Mouse (Mus musculus) Patski (cell line): ENCODE measurements around the gene Cuedc1. TPM values are rescaled to one million over a fixed set of nuclear protein-coding genes. Genes with fewer than 3 reads are reported as not detected.

Experiments used
- ATAC-seq: fragments of 100-300 bp; one replicate; pipeline ENCODE4 v1.8.0; 2021
- CTCF ChIA-PET: fragments of 350-600 bp; sonication (Branson Sonifier 250); formaldehyde crosslinking; loops from one replicate; lab custom pipeline; 2022; ENCODE audit warnings: inconsistent platforms; lab: Charles Lee
- POLR2A ChIA-PET: fragments of 350-600 bp; sonication (Branson Sonifier 250); formaldehyde crosslinking; loops from one replicate; lab custom pipeline; 2022; ENCODE audit warnings: antibody characterized with exemption, inconsistent platforms; lab: Charles Lee
- DNase-seq: peaks from one replicate; pipeline ENCODE4 v3.0.0-alpha.2; 2011; ENCODE audit warnings: low read depth, low spot score
- H3K27me3 ChIP-seq: fragments of 371-371 bp; one replicate; pipeline ENCODE4 v1.5.1; 2021
- CTCF ChIP-seq: fragments of 100-300 bp; IDR thresholded peaks from one replicate; pipeline ENCODE4 v1.5.1; 2021
- in situ Hi-C: fragments of 300-500 bp; cut with MboI; formaldehyde crosslinking; loops from 3 replicates; pipeline ENCODE4 v1.11.1; 2018; ENCODE audit warnings: low pct_unique_long_range_greater_than_20kb, mixed read lengths
- polyA plus RNA-seq: library from polyadenylated mRNA; unstranded; gene quantifications from one replicate; pipeline ENCODE4 v1.2.3, GENCODE M21; 2021

Gene Cuedc1
- polyA plus RNA-seq, 1 experiment from 2014 or later: 42.0 TPM

GRCm38 (mm10) chr11:88100170-88100569 is 2.3 kb downstream of the Cuedc1 start:
- DNase-seq (no peak), ATAC-seq (no peak)
- no peaks in the 10 kb centered on the region for H3K27me3 ChIP-seq
- no peak for TF ChIP-seq CTCF
- CTCF ChIA-PET: interaction anchor here (0.9 to 1.5 kb wide), 7 partner anchors 20 to 80 kb away, joined by 3 to 5 read pairs (median 3); no protein-coding TSS in a partner anchor
- in situ Hi-C loops: no loop called here
- POLR2A ChIA-PET: interaction anchor here (0.7 to 2.3 kb wide), 5 partner anchors 8 to 65 kb away, joined by 3 to 11 read pairs (median 4); no protein-coding TSS in a partner anchor

DNA sequence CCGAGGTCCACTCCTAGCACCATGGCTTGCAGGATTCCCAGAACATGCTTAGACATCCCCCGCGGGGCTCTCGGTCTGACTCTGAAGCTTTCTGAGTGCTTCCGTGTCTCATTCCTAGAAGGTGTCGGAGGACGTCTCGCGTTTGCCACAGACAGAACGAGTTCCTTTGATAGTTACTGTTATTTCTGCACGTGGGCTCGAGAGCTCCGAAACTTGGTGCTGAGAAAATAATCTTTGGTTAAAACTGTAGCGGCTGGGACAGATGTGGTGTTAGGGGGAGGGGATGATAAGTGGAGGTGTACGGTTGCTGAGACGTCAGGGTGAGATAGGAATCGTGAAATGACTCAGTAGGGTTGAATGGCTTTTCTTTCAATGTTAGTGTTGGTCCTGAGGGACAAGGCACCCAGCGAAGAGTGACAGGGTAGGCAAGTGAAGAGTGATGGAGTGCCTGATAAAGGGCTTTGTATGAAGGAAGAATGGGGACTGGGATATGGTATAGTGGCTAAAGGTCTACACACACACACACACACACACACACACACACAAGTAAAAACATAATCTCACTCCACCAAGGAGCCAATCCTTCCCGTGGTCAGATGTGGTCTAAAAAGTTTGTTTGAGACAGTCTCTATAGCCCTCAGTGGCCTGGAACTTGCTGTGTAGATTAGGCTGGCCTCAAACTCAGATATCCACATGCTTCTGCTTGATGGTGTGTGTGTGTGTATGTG is 5.5 kb downstream of the Cuedc1 start:
- ChIA-PET CTCF (no interaction called here), POLR2A (interaction anchor here (0.6 kb wide), 2 partner anchors 23 to 58 kb away, joined by 3 read pairs; no protein-coding TSS in a partner anchor)
- no peaks in the 10 kb centered on the region for H3K27me3 ChIP-seq
- in situ Hi-C loops: no loop called here
- DNase-seq: no peak
- ATAC-seq: no peak
- no peak for TF ChIP-seq CTCF

GRCm38 (mm10) chr11:88105494-88106291 is 7.8 kb downstream of the Cuedc1 start:
- CTCF ChIA-PET: interaction anchor here (0.7 to 2.1 kb wide), 4 partner anchors 13 to 56 kb away, joined by 3 to 5 read pairs (median 3); no protein-coding TSS in a partner anchor
- DNase-seq (no peak), ATAC-seq (no peak)
- POLR2A ChIA-PET: interaction anchor here (0.6 to 2.3 kb wide), 2 partner anchors 32 to 36 kb away, joined by 3 to 5 read pairs; no protein-coding TSS in a partner anchor
- TF ChIP-seq CTCF: no peak
- no peaks in the 10 kb centered on the region for H3K27me3 ChIP-seq
- in situ Hi-C loops: no loop called here

DNA sequence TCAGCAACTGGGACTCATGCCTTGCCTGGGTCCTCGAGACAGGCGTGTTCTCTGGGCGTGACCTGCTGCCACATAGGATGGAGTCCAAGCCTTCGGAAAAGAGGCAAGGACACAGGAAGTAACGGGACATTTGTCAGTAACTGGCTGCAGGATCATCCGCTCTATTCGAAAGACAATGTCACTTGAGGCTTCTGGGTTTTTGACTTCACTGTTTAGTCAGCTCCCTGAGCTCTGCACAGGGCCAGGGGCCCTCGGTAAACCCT is 8.4 kb downstream of the Cuedc1 start:
- no peaks in the 10 kb centered on the region for H3K27me3 ChIP-seq
- TF ChIP-seq CTCF: no peak
- no peak for ATAC-seq
- ChIA-PET CTCF (interaction anchor here (0.7 to 2.1 kb wide), 2 partner anchors 19 to 55 kb away, joined by 3 to 5 read pairs; no protein-coding TSS in a partner anchor), POLR2A (interaction anchor here (0.6 kb wide), 1 partner anchor 31 kb away, joined by 3 read pairs; no protein-coding TSS in a partner anchor)
- no peak for DNase-seq
- in situ Hi-C loops: no loop called here

DNA sequence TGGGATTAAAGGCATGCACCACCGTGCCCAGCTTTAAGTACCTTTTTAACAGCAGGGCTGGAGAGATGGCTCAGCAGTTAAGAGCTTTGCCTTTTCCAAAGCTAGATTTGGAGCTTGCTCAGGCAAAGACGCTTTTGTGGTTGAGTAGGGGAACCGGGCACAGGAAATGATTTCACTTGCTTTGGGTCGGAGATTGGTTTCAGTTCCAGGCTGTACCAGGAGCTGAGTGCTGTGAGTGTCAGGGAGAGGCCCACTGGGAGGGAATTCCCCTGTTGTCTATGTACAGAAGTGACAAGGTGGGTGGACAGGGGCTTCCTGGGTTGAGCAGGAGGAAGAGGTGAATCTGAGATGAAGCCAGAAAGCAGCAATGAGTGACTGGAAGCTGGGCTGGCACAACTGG is 9.5 kb downstream of the Cuedc1 start:
- no peak for TF ChIP-seq CTCF
- CTCF ChIA-PET: no interaction called here
- DNase-seq (no peak), ATAC-seq (no peak)
- no peaks in the 10 kb centered on the region for H3K27me3 ChIP-seq
- POLR2A ChIA-PET: no interaction called here
- in situ Hi-C loops: no loop called here

GRCm38 (mm10) chr11:88110031-88110594 is 12.3 kb downstream of the Cuedc1 start:
- POLR2A ChIA-PET: no interaction called here
- in situ Hi-C loops: no loop called here
- ATAC-seq (no peak), DNase-seq (no peak)
- CTCF ChIA-PET: no interaction called here
- TF ChIP-seq CTCF: no peak
- no peaks in the 10 kb centered on the region for H3K27me3 ChIP-seq

- ATAC-seq (no peak), DNase-seq (no peak)
- ChIA-PET POLR2A (no interaction called here), CTCF (interaction anchor here (1.4 to 1.6 kb wide), 2 partner anchors 17 to 41 kb away, joined by 3 read pairs; no protein-coding TSS in a partner anchor)
- TF ChIP-seq CTCF: no peak
- H3K27me3 ChIP-seq: no peaks in the 10 kb centered on the region
- in situ Hi-C loops: no loop called here
Observed at GRCm38 (mm10) chr11:88112078-88112477, 14.2 kb downstream of the Cuedc1 start.

GRCm38 (mm10) chr11:88112677-88113333 is 14.9 kb downstream of the Cuedc1 start:
- no peak for ATAC-seq
- DNase-seq: no peak
- CTCF ChIA-PET: interaction anchor here (1.4 to 1.6 kb wide), 2 partner anchors 16 to 41 kb away, joined by 3 read pairs; no protein-coding TSS in a partner anchor
- POLR2A ChIA-PET: no interaction called here
- no peaks in the 10 kb centered on the region for H3K27me3 ChIP-seq
- in situ Hi-C loops: no loop called here
- TF ChIP-seq CTCF: no peak

- DNase-seq (no peak), ATAC-seq (no peak)
- CTCF ChIA-PET: no interaction called here
- in situ Hi-C loops: no loop called here
- POLR2A ChIA-PET: no interaction called here
- H3K27me3 ChIP-seq: no peaks in the 10 kb centered on the region
- no peak for TF ChIP-seq CTCF
Observed at GRCm38 (mm10) chr11:88113543-88114271, 15.8 kb downstream of the Cuedc1 start.
